Mouse (Mus musculus): ENCODE results near the gene Prr13. TPM values are rescaled to one million over a fixed set of nuclear protein-coding genes. Genes with fewer than 3 reads are reported as not detected.
A peak's percentile ranks its signal among the peaks of the same experiment; 100 is the strongest.

Prr13 gene
- polyA plus RNA-seq, 1 experiment from 2014 or later, result 119 TPM

- H3K27me3 ChIP-seq (replicated peaks), result no peaks in the 10 kb centered on the region
- peak overlapping the region; percentile 85 for H3K4me2 ChIP-seq
- H3K9me3 ChIP-seq (replicated peaks), result no peaks in the 10 kb centered on the region
- 75% methylated on average over 9 of the region's 9 CpGs for WGBS (ENCODE audit: insufficient replicate concordance)
- H3K4me1 ChIP-seq, result peaks cover 55% of the 10 kb centered on the region
- H3K9ac ChIP-seq, result peak overlapping the region; percentile 74
- ATAC-seq, result no peak
- peak overlapping the region; percentile 63 for H3K4me3 ChIP-seq
- peaks cover 23% of the 10 kb centered on the region for H3K36me3 ChIP-seq
- H3K27ac ChIP-seq, result peak overlapping the region; percentile 91
Observed at GRCm38 (mm10) chr15:102461430-102462075, 2.7 kb downstream of the Prr13 start.

DNA sequence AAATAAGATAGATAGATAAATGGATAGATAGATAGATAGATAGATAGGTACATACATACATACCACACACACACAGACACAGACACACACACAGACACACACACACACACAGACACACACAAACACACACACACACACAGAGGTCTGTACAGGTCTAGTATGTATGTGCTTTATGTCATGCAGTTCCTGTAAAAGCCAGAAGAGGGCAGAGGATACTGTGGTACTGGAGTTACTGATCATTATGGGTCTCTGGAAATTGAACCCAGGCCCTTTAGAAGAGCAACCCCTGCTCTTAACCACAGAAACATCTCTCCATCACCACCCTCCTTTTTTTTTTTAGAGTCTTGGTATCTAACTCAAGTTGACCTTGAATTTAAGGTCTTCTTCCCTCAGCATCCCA, 4.8 kb downstream of the Prr13 start:
- Histone ChIP-seq H3K4me3 (no peak overlapping the region), H3K27ac (no peak overlapping the region), H3K9me3 (replicated peaks) (peaks cover 3% of the 10 kb centered on the region; the same call in 1 of the 2 replicates), H3K4me2 (no peak overlapping the region), H3K36me3 (peaks cover 38% of the 10 kb centered on the region), H3K9ac (no peak overlapping the region), H3K27me3 (replicated peaks) (no peaks in the 10 kb centered on the region), H3K4me1 (peaks cover 37% of the 10 kb centered on the region)
- no peak for ATAC-seq

DNA sequence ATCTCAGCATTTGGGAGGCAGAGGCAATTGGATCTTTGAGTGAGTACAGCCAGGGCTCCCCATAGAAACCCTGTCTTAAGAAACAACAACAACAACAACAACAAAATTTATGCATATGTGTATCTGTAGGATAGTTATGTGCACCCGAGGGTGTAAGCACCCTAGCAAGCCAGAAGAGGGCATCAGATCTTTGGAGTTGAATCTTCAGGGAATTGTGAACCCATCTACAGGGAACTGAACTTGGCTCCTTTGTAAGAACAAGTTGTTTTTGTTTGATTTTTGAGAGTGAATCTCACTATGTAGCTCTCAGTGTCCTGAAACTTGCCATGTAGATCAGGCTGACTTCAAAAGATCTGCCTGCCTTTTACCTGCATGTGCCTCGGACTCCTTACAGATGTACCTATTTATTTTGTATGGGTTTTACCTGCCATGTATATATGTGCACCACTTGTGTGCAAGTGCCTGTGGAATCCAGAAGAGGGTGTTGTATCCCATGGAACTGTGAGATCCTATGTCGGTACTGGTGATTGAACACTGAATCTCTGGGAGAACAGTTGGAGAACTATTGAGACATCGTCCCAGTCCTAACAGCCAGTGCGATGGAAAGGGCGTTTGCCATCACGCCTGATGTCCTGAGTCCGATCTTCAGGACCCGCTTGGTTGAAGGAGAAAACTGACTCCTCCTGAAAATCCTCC, 10.0 kb downstream of the Prr13 start:
- no peaks in the 10 kb centered on the region for H3K27me3 ChIP-seq (replicated peaks)
- peaks cover 22% of the 10 kb centered on the region for H3K4me1 ChIP-seq
- H3K9me3 ChIP-seq (replicated peaks), result peaks cover 6% of the 10 kb centered on the region; the same call in 1 of the 2 replicates
- H3K4me3 ChIP-seq, result no peak overlapping the region
- H3K36me3 ChIP-seq, result peaks cover 38% of the 10 kb centered on the region
- no peak overlapping the region for H3K4me2 ChIP-seq
- no peak for ATAC-seq
- H3K9ac ChIP-seq, result no peak overlapping the region
- no peak overlapping the region for H3K27ac ChIP-seq
- WGBS (ENCODE audit: insufficient replicate concordance), result 92% methylated on average over 9 of the region's 9 CpGs

- peak within 1 kb of the TSS; percentile 90 for H3K4me3 ChIP-seq
- WGBS (ENCODE audit: insufficient replicate concordance), result under 1% methylated on average over 34 of the region's 40 CpGs
Observed at GRCm38 (mm10) chr15:102470183-102470604, 11.4 kb downstream of the Prr13 start, which contains the start of gene Pcbp2. Gene Pcbp2, plus strand, starts transcription at chr15:102470539.

DNA sequence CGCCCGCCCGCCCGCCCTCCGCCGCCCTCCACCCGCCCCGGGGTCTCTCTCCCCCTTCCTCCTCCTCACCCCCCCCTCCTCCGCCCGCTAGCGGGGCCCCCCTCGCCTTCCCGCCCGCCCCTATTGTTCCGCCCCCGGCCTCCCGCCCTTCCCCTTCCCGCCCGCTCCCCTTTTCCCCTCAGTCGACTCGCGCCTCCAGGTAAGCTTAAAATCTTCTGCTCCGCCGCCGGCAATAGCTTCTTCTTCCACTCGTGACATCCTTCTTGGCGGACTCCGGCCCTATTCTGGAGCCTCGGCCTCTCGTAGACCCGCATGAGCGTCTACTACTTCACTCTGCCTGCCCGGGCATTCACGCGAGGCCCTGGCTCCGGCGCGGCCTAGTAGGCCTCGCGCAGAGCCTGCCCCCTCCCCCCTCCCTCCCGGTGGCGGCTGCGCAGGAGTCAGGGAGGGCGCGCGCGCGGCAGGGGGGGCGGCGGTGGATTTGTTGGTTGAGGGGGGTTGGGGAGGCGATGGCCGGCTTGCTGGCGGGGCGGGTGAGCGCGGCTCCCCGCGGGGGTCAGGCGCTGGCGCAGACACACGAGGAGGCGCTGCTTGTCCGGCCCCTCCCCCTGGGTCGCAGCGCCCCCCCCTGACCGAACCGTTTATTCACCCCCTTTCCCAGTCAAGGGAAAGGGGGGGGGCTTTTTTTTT, 11.9 kb downstream of the Prr13 start:
- under 1% methylated on average over 35 of the region's 67 CpGs for WGBS (ENCODE audit: insufficient replicate concordance)
- Histone ChIP-seq H3K36me3 (peaks cover 54% of the 10 kb centered on the region), H3K27me3 (replicated peaks) (no peaks in the 10 kb centered on the region), H3K4me1 (peaks cover 22% of the 10 kb centered on the region), H3K4me3 (peak overlapping the region; percentile 90), H3K9ac (peak overlapping the region; percentile 92), H3K4me2 (peak overlapping the region; percentile 77), H3K9me3 (replicated peaks) (peaks cover 6% of the 10 kb centered on the region; the same call in 1 of the 2 replicates), H3K27ac (peak overlapping the region; percentile 88)
- ATAC-seq, result peak; percentile 53

More at GRCm38 (mm10) chr15:102470183-102470604, 11.4 kb downstream of the Prr13 start, which contains the start of gene Pcbp2:
- Histone ChIP-seq H3K4me2 (peak within 1 kb of the TSS; percentile 77), H3K36me3 (peaks cover 52% of the 10 kb centered on the region), H3K9ac (peak within 1 kb of the TSS; percentile 92), H3K9me3 (replicated peaks) (peaks cover 6% of the 10 kb centered on the region; the same call in 1 of the 2 replicates), H3K4me1 (peaks cover 22% of the 10 kb centered on the region), H3K27ac (peak within 1 kb of the TSS; percentile 88), H3K27me3 (replicated peaks) (no peaks in the 10 kb centered on the region)
- peak; percentile 99 for ATAC-seq

GRCm38 (mm10) chr15:102471295-102471645, 12.4 kb downstream of the Prr13 start:
- under 1% methylated on average over 10 of the region's 10 CpGs for whole genome bisulfite sequencing (ENCODE audit: insufficient replicate concordance)
- H3K27me3 ChIP-seq (replicated peaks), result no peaks in the 10 kb centered on the region
- peaks cover 6% of the 10 kb centered on the region; the same call in 1 of the 2 replicates for H3K9me3 ChIP-seq (replicated peaks)
- peak overlapping the region; percentile 90 for H3K4me3 ChIP-seq
- no peak for ATAC-seq
- H3K9ac ChIP-seq, result peak overlapping the region; percentile 92
- H3K36me3 ChIP-seq, result peaks cover 57% of the 10 kb centered on the region
- H3K4me2 ChIP-seq, result peak overlapping the region; percentile 77
- peaks cover 22% of the 10 kb centered on the region for H3K4me1 ChIP-seq
- H3K27ac ChIP-seq, result peak overlapping the region; percentile 88

- H3K27me3 ChIP-seq (replicated peaks), result no peaks in the 10 kb centered on the region
- H3K36me3 ChIP-seq, result peaks cover 61% of the 10 kb centered on the region
- no peak for ATAC-seq
- H3K4me2 ChIP-seq, result peak overlapping the region; percentile 77
- no peak overlapping the region for H3K27ac ChIP-seq
- H3K4me1 ChIP-seq, result peaks cover 22% of the 10 kb centered on the region
- H3K4me3 ChIP-seq, result peak overlapping the region; percentile 90
- peak overlapping the region; percentile 92 for H3K9ac ChIP-seq
- H3K9me3 ChIP-seq (replicated peaks), result peaks cover 6% of the 10 kb centered on the region; the same call in 1 of the 2 replicates
Observed at GRCm38 (mm10) chr15:102471727-102472126, 12.9 kb downstream of the Prr13 start.

DNA sequence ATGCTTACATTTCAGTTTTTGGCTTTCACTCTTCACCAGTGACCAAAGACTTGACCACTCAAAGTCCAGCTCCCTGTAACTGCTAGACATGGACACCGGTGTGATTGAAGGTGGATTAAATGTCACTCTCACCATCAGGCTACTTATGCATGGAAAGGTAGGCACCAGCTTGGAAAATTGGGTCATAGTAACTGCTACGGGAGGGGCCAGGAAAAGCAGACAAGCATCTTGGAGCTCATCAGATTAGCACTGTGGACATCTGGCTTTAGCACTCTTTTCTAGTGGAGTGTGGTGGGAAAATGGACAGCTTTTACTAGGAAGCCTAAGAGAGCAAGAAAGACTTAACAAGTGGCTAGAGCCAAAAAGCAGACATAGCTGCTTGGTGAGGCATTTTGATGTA, 14.4 kb downstream of the Prr13 start:
- peaks cover 66% of the 10 kb centered on the region for H3K36me3 ChIP-seq
- ATAC-seq, result no peak
- peaks cover 6% of the 10 kb centered on the region; the same call in 1 of the 2 replicates for H3K9me3 ChIP-seq (replicated peaks)
- H3K4me1 ChIP-seq, result peaks cover 22% of the 10 kb centered on the region
- peak overlapping the region; percentile 41 for H3K4me2 ChIP-seq
- no peaks in the 10 kb centered on the region for H3K27me3 ChIP-seq (replicated peaks)
- no peak overlapping the region for H3K9ac ChIP-seq
- H3K4me3 ChIP-seq, result no peak overlapping the region
- H3K27ac ChIP-seq, result no peak overlapping the region
- WGBS (ENCODE audit: insufficient replicate concordance), result 82% methylated on average over 2 of the region's 2 CpGs

DNA sequence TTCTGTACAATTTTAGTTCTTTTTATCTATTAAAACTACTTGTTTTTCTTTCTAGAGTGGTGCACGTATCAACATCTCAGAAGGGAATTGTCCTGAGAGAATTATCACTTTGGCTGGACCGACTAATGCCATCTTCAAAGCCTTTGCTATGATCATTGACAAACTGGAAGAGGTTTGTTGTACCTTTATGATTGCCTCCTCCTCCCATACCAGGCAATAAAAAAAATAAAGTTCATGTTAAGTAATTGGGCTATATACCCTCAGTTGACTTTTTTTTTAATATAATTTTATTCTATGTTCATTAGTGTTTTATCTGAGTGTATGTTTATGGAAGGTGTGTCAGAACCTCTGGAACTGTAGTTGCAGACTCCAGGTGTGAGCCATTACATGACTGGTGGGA, 15.7 kb downstream of the Prr13 start:
- 81% methylated on average over 2 of the region's 2 CpGs for WGBS (ENCODE audit: insufficient replicate concordance)
- Histone ChIP-seq H3K27ac (no peak overlapping the region), H3K9me3 (replicated peaks) (no peaks in the 10 kb centered on the region), H3K9ac (no peak overlapping the region), H3K4me2 (no peak overlapping the region), H3K36me3 (peaks cover 69% of the 10 kb centered on the region), H3K27me3 (replicated peaks) (no peaks in the 10 kb centered on the region), H3K4me3 (no peak overlapping the region), H3K4me1 (peaks cover 22% of the 10 kb centered on the region)
- ATAC-seq, result no peak

DNA sequence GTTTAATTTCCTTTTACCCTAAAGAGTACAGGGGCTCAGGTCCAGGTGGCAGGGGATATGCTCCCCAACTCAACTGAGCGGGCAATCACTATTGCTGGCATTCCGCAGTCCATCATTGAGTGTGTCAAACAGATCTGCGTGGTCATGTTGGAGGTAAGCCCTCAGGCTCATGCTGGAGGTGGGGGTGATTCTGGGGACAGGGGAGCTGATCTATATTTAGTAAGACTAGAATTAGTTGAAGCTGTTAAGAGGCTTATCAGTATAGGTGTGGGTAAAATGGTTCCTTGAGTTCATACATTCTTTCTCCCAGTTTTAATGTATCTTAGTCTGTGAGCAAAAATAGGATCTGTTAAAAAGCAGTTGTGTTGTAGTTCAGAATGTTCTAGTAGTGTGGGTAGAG, 24.3 kb downstream of the Prr13 start:
- Histone ChIP-seq H3K9me3 (replicated peaks) (no peaks in the 10 kb centered on the region), H3K4me2 (no peak overlapping the region), H3K36me3 (peaks cover 93% of the 10 kb centered on the region), H3K9ac (no peak overlapping the region), H3K27me3 (replicated peaks) (no peaks in the 10 kb centered on the region), H3K4me1 (no peaks in the 10 kb centered on the region), H3K4me3 (no peak overlapping the region), H3K27ac (no peak overlapping the region)
- ATAC-seq, result no peak
- WGBS (ENCODE audit: insufficient replicate concordance), result 91% methylated on average over 3 of the region's 3 CpGs

DNA sequence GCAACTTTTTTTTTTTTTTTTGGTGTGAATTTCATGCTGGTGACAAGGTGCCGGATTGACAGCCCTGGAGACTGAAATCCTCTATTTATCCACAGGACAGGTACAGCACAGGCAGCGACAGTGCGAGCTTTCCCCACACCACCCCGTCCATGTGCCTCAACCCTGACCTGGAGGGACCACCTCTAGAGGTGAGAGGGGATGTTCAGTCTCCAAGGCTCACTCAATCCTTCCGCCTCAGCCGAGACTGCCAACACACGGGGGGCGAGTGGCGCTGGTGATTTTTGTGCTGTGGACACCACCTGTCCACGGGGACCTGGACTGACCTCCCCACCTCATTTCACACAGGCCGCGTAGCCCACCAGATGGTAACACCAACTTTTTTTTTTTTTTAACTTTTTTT, 27.0 kb downstream of the Prr13 start:
- no peaks in the 10 kb centered on the region for H3K4me1 ChIP-seq
- H3K4me2 ChIP-seq, result no peak overlapping the region
- 88% methylated on average over 12 of the region's 12 CpGs for WGBS (ENCODE audit: insufficient replicate concordance)
- no peak overlapping the region for H3K9ac ChIP-seq
- H3K27me3 ChIP-seq (replicated peaks), result no peaks in the 10 kb centered on the region
- ATAC-seq, result no peak
- H3K4me3 ChIP-seq, result no peak overlapping the region
- H3K27ac ChIP-seq, result no peak overlapping the region
- peaks cover 95% of the 10 kb centered on the region for H3K36me3 ChIP-seq
- H3K9me3 ChIP-seq (replicated peaks), result no peaks in the 10 kb centered on the region

- Histone ChIP-seq H3K4me3 (no peak overlapping the region), H3K27ac (no peak overlapping the region), H3K36me3 (peaks cover 93% of the 10 kb centered on the region), H3K4me2 (no peak overlapping the region), H3K4me1 (no peaks in the 10 kb centered on the region), H3K9me3 (replicated peaks) (no peaks in the 10 kb centered on the region), H3K27me3 (replicated peaks) (no peaks in the 10 kb centered on the region), H3K9ac (no peak overlapping the region)
- ATAC-seq, result no peak
- 86% methylated on average over 1 of the region's 1 CpGs for WGBS (ENCODE audit: insufficient replicate concordance)
Observed at GRCm38 (mm10) chr15:102487664-102488063, 28.8 kb downstream of the Prr13 start.

Data from liver, embryonic 12.5 days (tissue).